Mouse (Mus musculus) liver, embryonic 14.5 days (tissue): ENCODE results near the gene Spon1.

Experiments used
- CTCF ChIP-seq: IDR thresholded peaks from 2 replicates; pipeline ENCODE4 v1.5.1; 2016; ENCODE audit warnings: antibody characterized with exemption, low read depth, control low read depth
- EP300 ChIP-seq: IDR thresholded peaks from 2 replicates; pipeline ENCODE4 v1.6.1; 2016; ENCODE audit warnings: antibody characterized with exemption, low read depth

- no peak for TF ChIP-seq EP300
- no peak for TF ChIP-seq CTCF
Observed at GRCm38 (mm10) chr7:114074133-114074532, 308.3 kb downstream of the Spon1 start.
